Mouse (Mus musculus) c-Kit-positive CD71-positive TER-119-positive erythroid progenitor cells, embryonic 14.5 days (primary cell): ENCODE results near the gene Sppl2a.
"Not testable (repeated sequence)": the region's sequence is repeated elsewhere in the genome, so short reads cannot be mapped to it uniquely, and the experiment has no call there.

Experiments
- DNase-seq: peaks from one replicate; pipeline ENCODE4 v3.0.0-alpha.2; 2013; ENCODE audit warnings: low spot score

Sppl2a gene

GRCm38 (mm10) chr2:126894245-126894644 lies 38.8 kb downstream of the Sppl2a start:
- no peak for DNase-seq

DNA sequence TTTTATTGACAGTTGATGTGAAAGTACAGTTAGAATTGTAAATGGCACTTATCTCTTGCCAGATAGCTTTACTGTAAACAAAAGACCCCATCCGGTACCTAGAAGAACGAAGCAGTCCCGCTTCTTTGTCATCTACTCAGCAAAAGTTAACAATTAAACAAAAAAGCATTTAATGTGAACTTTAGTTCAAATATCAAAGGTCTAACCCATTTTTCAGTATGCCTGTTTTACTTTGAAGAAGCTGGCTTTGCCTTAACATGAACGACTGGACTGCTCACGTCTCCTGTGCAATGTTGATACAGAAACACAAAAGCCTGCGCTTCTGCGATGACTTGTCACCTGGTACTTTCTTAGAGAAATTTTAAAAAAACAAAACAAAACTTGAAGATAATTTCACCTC lies 40.7 kb downstream of the Sppl2a start:
- no peak for DNase-seq

GRCm38 (mm10) chr2:126891743-126892142 lies 41.3 kb downstream of the Sppl2a start:
- DNase-seq = no peak

- no peak for DNase-seq
Measured at GRCm38 (mm10) chr2:126887141-126887540, 45.9 kb downstream of the Sppl2a start.

DNA sequence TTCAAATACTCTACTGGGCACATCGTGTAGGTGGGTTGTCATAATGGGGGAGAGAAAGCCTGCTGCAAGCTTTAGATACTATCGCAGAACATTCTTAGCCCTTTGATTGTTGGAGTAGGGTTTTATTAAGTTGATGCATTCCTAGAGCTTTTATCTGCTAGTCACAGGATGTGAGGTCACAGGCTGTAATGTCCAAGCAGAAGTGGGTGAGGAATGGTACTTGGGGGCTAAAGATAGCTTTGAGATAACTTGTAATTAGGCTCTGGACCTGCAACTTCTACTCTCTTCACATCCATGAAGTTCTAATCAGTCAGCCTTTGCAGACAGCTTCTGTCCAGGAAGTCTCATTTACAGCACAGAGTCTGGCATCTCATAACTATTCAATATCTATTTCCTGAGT lies 47.2 kb downstream of the Sppl2a start:
- no peak for DNase-seq

- not testable (repeated sequence) for DNase-seq
Measured at GRCm38 (mm10) chr2:126882711-126883110, 50.3 kb downstream of the Sppl2a start.

DNA sequence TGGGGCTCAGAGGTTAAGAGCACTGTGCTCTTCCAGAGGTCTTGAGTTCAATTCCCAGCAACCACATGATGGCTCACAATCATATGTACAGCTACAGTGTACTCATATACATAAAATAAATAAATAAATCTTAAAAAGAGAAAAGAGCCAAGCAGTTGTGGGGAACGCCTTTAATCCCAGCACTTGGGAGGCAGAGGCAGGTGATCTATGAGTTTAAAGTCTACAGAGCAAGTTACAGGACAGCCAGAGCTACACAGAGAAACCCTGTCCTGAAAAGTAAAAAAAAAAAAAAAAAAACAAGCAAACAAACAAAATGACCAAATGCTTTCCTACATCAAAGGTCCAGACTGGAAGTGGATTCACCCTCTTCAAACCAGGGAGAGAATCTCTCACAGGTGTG lies 55.0 kb downstream of the Sppl2a start:
- DNase-seq = no peak

DNA sequence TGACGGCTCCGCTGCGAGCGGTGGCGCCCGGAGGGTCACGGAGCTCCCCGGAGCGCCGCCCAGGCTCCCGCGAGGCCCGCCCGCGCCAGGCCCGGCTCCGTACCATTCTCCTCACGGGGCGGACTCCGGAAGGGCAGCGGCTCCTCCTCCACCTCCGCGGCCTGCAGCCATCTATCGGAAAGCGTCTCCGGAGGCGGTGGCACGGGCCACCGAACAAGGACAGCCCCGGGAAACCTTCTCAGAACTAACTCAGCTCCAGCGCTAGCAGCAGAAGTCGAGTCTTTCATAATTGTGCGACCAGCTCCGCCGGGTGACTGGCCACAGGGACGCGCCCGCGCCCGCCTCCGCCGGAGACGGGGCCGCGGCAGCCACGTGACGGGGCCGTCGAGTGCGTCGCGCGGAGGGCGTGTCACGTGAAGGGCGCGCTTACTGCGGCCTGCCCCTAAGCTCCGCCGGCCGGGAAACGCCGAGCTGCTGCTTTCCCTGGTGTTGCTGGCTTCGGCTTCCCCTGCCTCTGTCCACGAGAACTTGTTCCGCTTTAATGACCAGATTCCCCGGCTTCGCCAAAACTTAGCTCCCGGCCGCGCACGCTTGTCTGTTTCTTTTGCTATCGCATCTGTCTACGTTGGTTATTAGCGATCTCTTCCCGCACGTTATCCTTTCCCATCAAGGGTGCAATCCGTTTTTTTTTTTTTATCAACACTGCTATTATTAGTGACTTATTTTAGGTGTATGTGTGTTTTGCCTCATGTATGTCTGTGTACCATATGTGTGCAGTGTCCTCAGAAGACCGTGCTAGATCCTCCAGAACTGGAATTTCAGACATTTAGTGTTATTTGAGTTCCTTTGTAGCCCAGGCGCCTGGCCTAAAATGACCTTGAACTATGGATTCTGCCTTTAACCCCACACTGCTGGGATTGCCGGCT lies 56.9 kb downstream of the Sppl2a start, which contains the start of gene Trpm7:
TSS of gene Trpm7 (minus strand) at position 360 of the 926 bp plus-strand sequence.
- DNase-seq = peak; percentile 87

- DNase-seq = no peak
Measured at GRCm38 (mm10) chr2:126875516-126875835, 57.6 kb downstream of the Sppl2a start.

GRCm38 (mm10) chr2:126874809-126875515 lies 58.1 kb downstream of the Sppl2a start:
- DNase-seq = peak; percentile 48

GRCm38 (mm10) chr2:126866301-126866700 lies 66.7 kb downstream of the Sppl2a start:
- no peak for DNase-seq

DNA sequence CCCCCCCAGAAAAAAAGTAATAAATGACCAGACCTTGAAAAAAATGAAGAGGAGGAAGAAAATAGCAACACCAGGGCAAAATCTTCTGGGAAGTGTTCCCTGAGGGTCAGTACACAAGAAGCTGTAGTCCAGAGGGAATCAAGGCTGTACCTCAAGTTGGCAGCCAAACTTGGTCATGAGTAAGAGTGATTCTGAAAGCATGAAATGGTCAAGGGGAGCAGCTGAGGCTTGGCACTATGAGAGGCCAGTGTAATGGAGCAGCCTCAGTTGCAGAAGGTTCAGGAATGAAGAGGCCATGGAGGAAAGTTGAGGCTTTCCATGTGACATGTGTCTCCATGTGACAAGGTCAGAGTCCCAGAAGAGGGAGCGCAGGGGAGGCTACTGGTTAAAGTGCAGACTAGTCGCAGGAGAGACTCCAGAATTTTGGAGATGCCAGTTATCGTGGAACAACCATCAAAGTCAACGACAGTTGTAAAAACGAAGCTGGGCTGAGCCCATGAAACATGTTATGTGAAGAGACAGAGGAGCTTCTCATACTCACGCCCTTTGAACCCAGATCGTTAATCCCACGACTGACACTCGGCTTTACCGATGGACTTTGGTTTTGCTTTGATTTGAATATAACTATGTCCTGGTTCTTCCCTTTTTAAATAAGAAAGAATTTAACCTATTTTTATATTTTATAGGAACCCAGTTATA lies 67.4 kb downstream of the Sppl2a start:
- DNase-seq = no peak

GRCm38 (mm10) chr2:126865026-126865425 lies 68.0 kb downstream of the Sppl2a start:
- no peak for DNase-seq

DNA sequence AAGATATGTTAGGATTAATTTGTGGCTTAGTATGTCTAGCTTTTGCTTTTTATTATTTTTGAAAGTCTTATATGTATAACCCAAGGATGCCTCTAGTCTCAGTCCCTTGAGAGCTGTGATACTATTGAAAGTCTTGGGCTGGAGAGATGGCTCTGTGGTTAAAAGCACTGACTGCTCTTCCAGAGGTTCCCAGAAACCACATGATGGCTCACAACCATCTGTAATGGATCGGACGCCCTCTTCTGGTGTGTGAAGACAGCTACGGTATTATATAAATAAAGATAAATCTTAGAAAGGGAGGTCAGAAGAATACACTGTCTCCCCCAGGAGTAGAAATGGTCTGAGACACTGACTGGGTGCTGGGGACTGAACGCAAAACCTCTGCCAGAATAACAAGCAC lies 88.3 kb downstream of the Sppl2a start:
- no peak for DNase-seq
